In the genomic region with DNA sequence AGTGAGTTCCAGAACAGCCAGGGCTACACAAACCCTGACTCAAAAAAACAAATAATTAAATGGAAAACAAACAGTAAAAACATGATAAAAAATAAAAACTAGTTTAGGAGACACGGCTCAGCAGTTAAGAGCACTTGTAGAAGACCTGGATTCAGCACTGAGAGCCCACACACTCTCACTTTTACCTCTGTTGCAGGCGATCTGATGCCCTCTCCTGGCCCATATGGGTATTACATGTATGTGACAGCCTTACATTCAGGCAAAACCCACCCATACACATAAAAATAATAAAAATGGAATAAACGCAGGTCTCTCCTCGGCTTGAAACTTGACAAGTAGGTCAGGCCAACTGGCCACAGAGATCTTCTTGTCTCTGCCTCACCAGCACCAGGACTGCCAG, we compare ENCODE assay signal across 8 mouse cellular contexts. TPM values are rescaled to one million over a fixed set of nuclear protein-coding genes. Genes with fewer than 3 reads are reported as not detected.
A peak's percentile ranks its signal among the peaks of the same experiment; 100 is the strongest.
DNase-seq lines count a peak whose midpoint lies in the region; ATAC-seq and TF ChIP-seq lines count a peak whose summit lies in the region.

No protein-coding gene starts in this region.

- H3K27me3 ChIP-seq in hindbrain, postnatal 0 days (ENCODE audit: insufficient read depth, low read length), result no peaks in the 10 kb centered on the region
- H3K27me3 ChIP-seq in midbrain, embryonic 10.5 days (ENCODE audit: low read depth, poor library complexity, severe bottlenecking), result peaks cover 40% of the 10 kb centered on the region
- no peaks in the 10 kb centered on the region for H3K27me3 ChIP-seq in small intestine, adult 2 months (ENCODE audit: control insufficient read depth, insufficient read depth, low read length)

- TF ChIP-seq POLR2A in small intestine, adult 2 months (IDR thresholded peaks at IDR 0.05; ENCODE audit: low read depth, low read length), result no peak

- no peak overlapping the region for H3K4me3 ChIP-seq in hindbrain, postnatal 0 days (ENCODE audit: low read length)
- no peak overlapping the region for H3K4me3 ChIP-seq in midbrain, embryonic 10.5 days
- no peak overlapping the region for H3K4me3 ChIP-seq in small intestine, adult 2 months (ENCODE audit: low read depth, low read length)

- H3K4me2 ChIP-seq in hindbrain, postnatal 0 days (ENCODE audit: low read depth, low read length), result no peak overlapping the region

- H3K27ac ChIP-seq in hindbrain, postnatal 0 days, result no peak overlapping the region
- H3K27ac ChIP-seq in midbrain, embryonic 10.5 days (replicated peaks), result no peak overlapping the region
- H3K27ac ChIP-seq in small intestine, adult 2 months (ENCODE audit: insufficient read depth, low read depth, low read length), result no peak overlapping the region

- no peaks in the 10 kb centered on the region for H3K36me3 ChIP-seq in hindbrain, postnatal 0 days (ENCODE audit: insufficient read depth, low read length)
- H3K36me3 ChIP-seq in midbrain, embryonic 10.5 days, result no peaks in the 10 kb centered on the region
- H3K36me3 ChIP-seq in small intestine, adult 2 months (ENCODE audit: control insufficient read depth, insufficient read depth, low read length), result no peaks in the 10 kb centered on the region

- H3K9ac ChIP-seq in hindbrain, postnatal 0 days (replicated peaks; ENCODE audit: low read length), result no peak overlapping the region

- 7% methylated on average over 4 of the region's 4 CpGs for WGBS in hindbrain, postnatal 0 days
- WGBS in midbrain, embryonic 10.5 days, result 15% methylated on average over 4 of the region's 4 CpGs
- under 1% methylated on average over 4 of the region's 4 CpGs for WGBS in small intestine, adult 2 months

- ATAC-seq in hindbrain, postnatal 0 days, result peak; percentile 76

- no peaks in the 10 kb centered on the region for H3K9me3 ChIP-seq in hindbrain, postnatal 0 days (ENCODE audit: low read length)
- H3K9me3 ChIP-seq in midbrain, embryonic 10.5 days (replicated peaks), result no peaks in the 10 kb centered on the region

- H3K4me1 ChIP-seq in hindbrain, postnatal 0 days (ENCODE audit: insufficient read depth, low read length), result no peaks in the 10 kb centered on the region
- H3K4me1 ChIP-seq in midbrain, embryonic 10.5 days, result peaks cover 7% of the 10 kb centered on the region
- no peaks in the 10 kb centered on the region for H3K4me1 ChIP-seq in small intestine, adult 2 months (ENCODE audit: control insufficient read depth, insufficient read depth, insufficient read length, low read length)

- TF ChIP-seq CTCF in hindbrain, postnatal 0 days (IDR thresholded peaks at IDR 0.05; ENCODE audit: low read depth), result peak; percentile 89
- TF ChIP-seq CTCF in small intestine, adult 2 months (IDR thresholded peaks at IDR 0.05; ENCODE audit: extremely low read depth, insufficient read length, insufficient replicate concordance, low read depth, low read length), result peak; percentile 57; the same call in 1 of the 2 replicates

- peak; percentile 78 for DNase-seq in urinary bladder, postnatal 14 days (ENCODE audit: low spot score)
- DNase-seq in urinary bladder, adult 2 months (ENCODE audit: low spot score), result no peak
- peak; percentile 89 for DNase-seq in cerebellum, adult 9-10 months
- peak; percentile 80 for DNase-seq in forelimb bud, embryonic 11.5 days (ENCODE audit: low read depth, low spot score)
- DNase-seq in hindbrain, postnatal 0 days (ENCODE audit: low spot score), result peak; percentile 89
- peak; percentile 74 for DNase-seq in left cerebral cortex, adult 11 months (ENCODE audit: low spot score)
- DNase-seq in midbrain, embryonic 10.5 days (ENCODE audit: low spot score), result peak; percentile 65

RNA-seq across cellular contexts. Expression of a gene that starts 10.3 kb away (rescaled TPM):
- polyA plus RNA-seq in urinary bladder, adult 2 months (2012; rRNA removed), result 0.12 and 0.25 TPM in 2 replicates
- 0.47 TPM in 1 of 2 replicates, not detected in the other for total RNA-seq in hindbrain, postnatal 0 days (2014; rRNA removed)
- 1.2 and 1.5 TPM in 2 replicates for polyA plus RNA-seq in hindbrain, postnatal 0 days (2015; fragmentation: Nextera tagmentation; extraction: Ambion mirVana)
- polyA plus RNA-seq in midbrain, embryonic 10.5 days (2016; fragmentation: Nextera tagmentation; extraction: Ambion mirVana), result 0.20 and 0.35 TPM in 2 replicates
- polyA plus RNA-seq in small intestine, adult 2 months (2012; rRNA removed), result 0.15 and 0.51 TPM in 2 replicates

RNA-seq across cellular contexts. Expression of a gene that starts 12.2 kb away (rescaled TPM):
- polyA plus RNA-seq in urinary bladder, adult 2 months (2012; rRNA removed), result 251 and 299 TPM in 2 replicates
- 171 and 176 TPM in 2 replicates for total RNA-seq in hindbrain, postnatal 0 days (2014; rRNA removed)
- 244 and 249 TPM in 2 replicates for polyA plus RNA-seq in hindbrain, postnatal 0 days (2015; fragmentation: Nextera tagmentation; extraction: Ambion mirVana)
- polyA plus RNA-seq in midbrain, embryonic 10.5 days (2016; fragmentation: Nextera tagmentation; extraction: Ambion mirVana), result 612 and 627 TPM in 2 replicates
- polyA plus RNA-seq in small intestine, adult 2 months (2012; rRNA removed), result 5.9 and 11.5 TPM in 2 replicates

RNA-seq across cellular contexts. Expression of a gene that starts 39.1 kb away (rescaled TPM):
- polyA plus RNA-seq in urinary bladder, adult 2 months (2012; rRNA removed), result 177 and 247 TPM in 2 replicates
- 174 and 197 TPM in 2 replicates for total RNA-seq in hindbrain, postnatal 0 days (2014; rRNA removed)
- polyA plus RNA-seq in hindbrain, postnatal 0 days (2015; fragmentation: Nextera tagmentation; extraction: Ambion mirVana), result 254 and 259 TPM in 2 replicates
- polyA plus RNA-seq in midbrain, embryonic 10.5 days (2016; fragmentation: Nextera tagmentation; extraction: Ambion mirVana), result 324 and 343 TPM in 2 replicates
- polyA plus RNA-seq in small intestine, adult 2 months (2012; rRNA removed), result 12.0 and 31.9 TPM in 2 replicates

Comparison
In these comparisons a context has a peak if more than half of its experiments do, and no peak if none do; other contexts are left out.
1. RNA of a gene that starts 12.2 kb away (polyA plus RNA-seq): 612 to 627 TPM in midbrain, embryonic 10.5 days, 251 to 299 TPM in urinary bladder, adult 2 months and 244 to 249 TPM in hindbrain, postnatal 0 days; 5.9 to 11.5 TPM in small intestine, adult 2 months; every median in the first group is over 10 times any median in the second.